ENCODE assay signal across 8 mouse cellular contexts in genomic region chr1:171150838-171151391, GRCm38 (mm10). TPM values are rescaled to one million over a fixed set of nuclear protein-coding genes. Genes with fewer than 3 reads are reported as not detected.
DNase-seq lines count a peak whose midpoint lies in the region; ATAC-seq and TF ChIP-seq lines count a peak whose summit lies in the region.

No protein-coding gene starts in this region.

- TF ChIP-seq CTCF in cerebellum, adult 2 months (IDR thresholded peaks at IDR 0.05; ENCODE audit: borderline replicate concordance, insufficient read depth, low read depth, low read length) = no peak
- TF ChIP-seq CTCF in layer of hippocampus, adult 2 months (conservative IDR thresholded peaks at IDR 0.05) = no peak
- TF ChIP-seq CTCF in small intestine, adult 2 months (IDR thresholded peaks at IDR 0.05; ENCODE audit: extremely low read depth, insufficient read length, insufficient replicate concordance, low read depth, low read length) = no peak

- peak; percentile 27; the same call in 1 of the 2 replicates for ATAC-seq in lung, embryonic 16.5 days (ENCODE audit: low read depth)

- H3K4me1 ChIP-seq in cerebellum, adult 2 months (ENCODE audit: control insufficient read depth, insufficient read depth, low read length) = peaks cover 4% of the 10 kb centered on the region; the same call in 1 of the 2 replicates
- H3K4me1 ChIP-seq in lung, embryonic 16.5 days (replicated peaks; ENCODE audit: control insufficient read depth, insufficient read depth, low read length) = peaks cover 14% of the 10 kb centered on the region
- H3K4me1 ChIP-seq in small intestine, adult 2 months (ENCODE audit: control insufficient read depth, insufficient read depth, insufficient read length, low read length) = peaks cover 4% of the 10 kb centered on the region; the same call in 1 of the 2 replicates

- peak overlapping the region; percentile 67 for H3K9ac ChIP-seq in lung, embryonic 16.5 days (ENCODE audit: low read length)

- peak overlapping the region; percentile 71 for H3K4me2 ChIP-seq in lung, embryonic 16.5 days (ENCODE audit: low read depth, low read length)

- no peaks in the 10 kb centered on the region for H3K27me3 ChIP-seq in cerebellum, adult 2 months (ENCODE audit: control insufficient read depth, insufficient read depth, low read length)
- no peaks in the 10 kb centered on the region for H3K27me3 ChIP-seq in lung, embryonic 16.5 days (ENCODE audit: control insufficient read depth, insufficient read depth, low read depth, low read length)
- no peaks in the 10 kb centered on the region for H3K27me3 ChIP-seq in small intestine, adult 2 months (ENCODE audit: control insufficient read depth, insufficient read depth, low read length)

- no peaks in the 10 kb centered on the region for H3K36me3 ChIP-seq in lung, embryonic 16.5 days (ENCODE audit: control insufficient read depth, insufficient read depth, low read length)
- H3K36me3 ChIP-seq in small intestine, adult 2 months (ENCODE audit: control insufficient read depth, insufficient read depth, low read length) = peaks cover 2% of the 10 kb centered on the region; the same call in 1 of the 2 replicates

- WGBS in cerebellum, adult 2 months = 2% methylated on average over 18 of the region's 18 CpGs
- WGBS in lung, embryonic 16.5 days = 3% methylated on average over 18 of the region's 18 CpGs
- 10% methylated on average over 18 of the region's 18 CpGs for WGBS in small intestine, adult 2 months

- H3K9me3 ChIP-seq in lung, embryonic 16.5 days (ENCODE audit: control insufficient read depth, low read length) = no peaks in the 10 kb centered on the region

- H3K4me3 ChIP-seq in cerebellum, adult 2 months (replicated peaks; ENCODE audit: insufficient read depth, low read depth, low read length) = peak overlapping the region; percentile 96
- H3K4me3 ChIP-seq in layer of hippocampus, adult 2 months = peak overlapping the region; percentile 100
- peak overlapping the region; percentile 83 for H3K4me3 ChIP-seq in lung, embryonic 16.5 days (ENCODE audit: low read length)
- H3K4me3 ChIP-seq in small intestine, adult 2 months (ENCODE audit: low read depth, low read length) = peak overlapping the region; percentile 96

- TF ChIP-seq POLR2A in cerebellum, adult 2 months (IDR thresholded peaks at IDR 0.05; ENCODE audit: borderline replicate concordance, insufficient read depth, low read length) = no peak
- TF ChIP-seq POLR2A in small intestine, adult 2 months (IDR thresholded peaks at IDR 0.05; ENCODE audit: low read depth, low read length) = no peak

- H3K27ac ChIP-seq in cerebellum, adult 2 months (ENCODE audit: insufficient read depth, low read length) = peak overlapping the region; percentile 8; the same call in 1 of the 2 replicates
- H3K27ac ChIP-seq in layer of hippocampus, adult 2 months = peak overlapping the region; percentile 99
- H3K27ac ChIP-seq in lung, embryonic 16.5 days (ENCODE audit: low read length) = peak overlapping the region; percentile 77
- H3K27ac ChIP-seq in small intestine, adult 2 months (ENCODE audit: insufficient read depth, low read depth, low read length) = 0 out of 2 replicates have a peak overlapping the region, but pooled peaks have one; percentile 6

- peak; percentile 22 for DNase-seq in ovary, postnatal 36 days (ENCODE audit: low spot score)
- DNase-seq in ovary, postnatal 14 days (ENCODE audit: low spot score) = no peak
- DNase-seq in cerebellum, adult 2 months = peak; percentile 50 to 59
- peak; percentile 23 to 27 for DNase-seq in frontal cortex, postnatal 25 days (ENCODE audit: low spot score in 2 of 2)
- DNase-seq in layer of hippocampus, adult 2 months (ENCODE audit: low spot score in 2 of 2) = peak in 1 of 2 experiments; percentile 13
- DNase-seq in adrenal gland, postnatal 10 days = no peak

RNA-seq across cellular contexts. Expression of gene Mpz, which starts 0.4 kb away (rescaled TPM):
- polyA plus RNA-seq in cerebellum, adult 2 months (2012; rRNA removed) = 0.16 and 0.34 TPM in 2 replicates
- total RNA-seq in layer of hippocampus, adult 2 months (2021) = not detected
- 0.78 and 1.3 TPM in 2 replicates for polyA plus RNA-seq in lung, embryonic 16.5 days (2015; fragmentation: Nextera tagmentation; extraction: Ambion mirVana)
- 0.28 and 0.66 TPM in 2 replicates for polyA plus RNA-seq in small intestine, adult 2 months (2012; rRNA removed)
- 10 to 100 TPM; 10.1 to 20.4 TPM for total RNA-seq in adrenal gland, postnatal 10 days (2021)

RNA-seq across cellular contexts. Expression of gene Sdhc, which starts 0.5 kb away (rescaled TPM):
- polyA plus RNA-seq in cerebellum, adult 2 months (2012; rRNA removed) = 302 and 305 TPM in 2 replicates
- 100 to 1,000 TPM; 185 to 201 TPM for total RNA-seq in layer of hippocampus, adult 2 months (2021)
- polyA plus RNA-seq in lung, embryonic 16.5 days (2015; fragmentation: Nextera tagmentation; extraction: Ambion mirVana) = 263 and 285 TPM in 2 replicates
- 120 and 226 TPM in 2 replicates for polyA plus RNA-seq in small intestine, adult 2 months (2012; rRNA removed)
- total RNA-seq in adrenal gland, postnatal 10 days (2021) = 100 to 1,000 TPM; 746 to 845 TPM

RNA-seq across cellular contexts. Expression of gene Cfap126, which starts 37.2 kb away (rescaled TPM):
- polyA plus RNA-seq in cerebellum, adult 2 months (2012; rRNA removed) = 5.6 and 8.0 TPM in 2 replicates
- total RNA-seq in layer of hippocampus, adult 2 months (2021) = 1 to 10 TPM in 1 of 2 experiments, under 1 TPM in 1; 0.76 to 2.4 TPM
- polyA plus RNA-seq in lung, embryonic 16.5 days (2015; fragmentation: Nextera tagmentation; extraction: Ambion mirVana) = 15.7 and 20.4 TPM in 2 replicates
- 0.96 and 1.2 TPM in 2 replicates for polyA plus RNA-seq in small intestine, adult 2 months (2012; rRNA removed)
- total RNA-seq in adrenal gland, postnatal 10 days (2021) = 1 to 10 TPM in 1 of 2 experiments, under 1 TPM in 1; 0.51 to 1.3 TPM

RNA-seq across cellular contexts. Expression of gene Pcp4l1, which starts 45.2 kb away (rescaled TPM):
- polyA plus RNA-seq in cerebellum, adult 2 months (2012; rRNA removed) = 195 and 252 TPM in 2 replicates
- total RNA-seq in layer of hippocampus, adult 2 months (2021) = 10 to 100 TPM; 40.4 to 40.9 TPM
- polyA plus RNA-seq in lung, embryonic 16.5 days (2015; fragmentation: Nextera tagmentation; extraction: Ambion mirVana) = 6.6 and 7.2 TPM in 2 replicates
- 10.9 and 13.9 TPM in 2 replicates for polyA plus RNA-seq in small intestine, adult 2 months (2012; rRNA removed)
- 10 to 100 TPM; 28.0 to 30.7 TPM for total RNA-seq in adrenal gland, postnatal 10 days (2021)

Comparison
In these comparisons a context has a peak if more than half of its experiments do, and no peak if none do; other contexts are left out.
1. DNase-seq: peak in ovary, postnatal 36 days (single experiment), cerebellum, adult 2 months (2 of 2) and frontal cortex, postnatal 25 days (2 of 2); none in ovary, postnatal 14 days (single experiment) and adrenal gland, postnatal 10 days (single experiment).
2. H3K27ac ChIP-seq: peak in every context shown above with its lines; median percentile 99 in layer of hippocampus, adult 2 months; 77 in lung, embryonic 16.5 days; 8 in cerebellum, adult 2 months; 6 in small intestine, adult 2 months.
3. Peak in every context shown above with its lines, with median percentiles within 50 percentile points of each other: H3K4me3 ChIP-seq.